Mouse (Mus musculus): ENCODE data around the gene Fbxo48.

- TF ChIP-seq CTCF (IDR thresholded peaks at IDR 0.05; ENCODE audit: low read depth, low read length) (peak; percentile 58), POLR2AphosphoS5 (IDR thresholded peaks at IDR 0.05; ENCODE audit: insufficient replicate concordance, low read depth, low read length) (no peak), TAL1 (conservative IDR thresholded peaks at IDR 0.05; ENCODE audit: low read depth, low read length) (no peak)
Observed at GRCm38 (mm10) chr11:16948756-16949155, 2.4 kb upstream of the Fbxo48 start.

Data from G1E (cell line).